Mouse (Mus musculus) midbrain, embryonic 16.5 days (tissue): ENCODE measurements around the gene Bscl2. TPM values are rescaled to one million over a fixed set of nuclear protein-coding genes. Genes with fewer than 3 reads are reported as not detected.

Experiments
- ATAC-seq: fragments of 200-750 bp; cut with Nextera tagmentation; 2 replicates; pipeline ENCODE4 v1.8.0; 2017; ENCODE audit warnings: moderate TSS enrichment
- H3K27ac ChIP-seq: fragments of 300-500 bp; sonication (generic); 2 replicates; pipeline ENCODE4 v1.5.1; 2014; ENCODE audit warnings: mild to moderate bottlenecking, low read length, mixed read lengths
- H3K27me3 ChIP-seq: fragments of 300-500 bp; sonication (generic); 2 replicates; pipeline ENCODE4 v1.6.1; 2014; ENCODE audit warnings: low read depth, low read length, mixed read lengths; ENCODE audit not compliant: control insufficient read depth, insufficient read depth
- H3K36me3 ChIP-seq: fragments of 300-500 bp; sonication (generic); 2 replicates; pipeline ENCODE4 v1.6.1; 2014; ENCODE audit warnings: mild to moderate bottlenecking, low read length, moderate library complexity, mixed read lengths; ENCODE audit not compliant: control insufficient read depth, insufficient read depth
- H3K4me1 ChIP-seq: fragments of 300-500 bp; sonication (generic); 2 replicates; pipeline ENCODE4 v1.6.1; 2014; ENCODE audit warnings: mild to moderate bottlenecking, low read length, mixed read lengths; ENCODE audit not compliant: control insufficient read depth, insufficient read depth
- H3K4me2 ChIP-seq: fragments of 300-500 bp; sonication (generic); 2 replicates; pipeline ENCODE4 v1.6.1; 2014; ENCODE audit warnings: mild to moderate bottlenecking, low read length, mixed read lengths
- H3K4me3 ChIP-seq: fragments of 300-500 bp; sonication (generic); 2 replicates; pipeline ENCODE4 v1.5.1; 2014; ENCODE audit warnings: low read depth, mild to moderate bottlenecking, low read length, moderate library complexity, mixed read lengths
- H3K9ac ChIP-seq: fragments of 300-500 bp; sonication (generic); 2 replicates; pipeline ENCODE4 v1.6.1; 2014; ENCODE audit warnings: low read depth, low read length, mixed read lengths
- H3K9me3 ChIP-seq: fragments of 300-500 bp; sonication (generic); replicated peaks from 2 replicates; pipeline ENCODE4 v1.6.1; 2014; ENCODE audit warnings: mild to moderate bottlenecking, low read length, mixed read lengths; ENCODE audit not compliant: control insufficient read depth, poor library complexity, severe bottlenecking
- WGBS: fragments of 180-500 bp; shearing (Covaris S2); extraction: QIAGEN DNeasy Blood & Tissue Kit; methylation state at CpG from one replicate; pipeline ENCODE4 v1.1.7; 2014; 5-methylcytosine and 5-hydroxymethylcytosine counted together
- polyA plus RNA-seq: library from polyadenylated mRNA; unstranded; fragments of >200 nt; fragmentation: Nextera tagmentation; extraction: Ambion mirVana; gene quantifications from 2 replicates; pipeline ENCODE4 v1.2.1, GENCODE M21; 2015

Bscl2 gene
- polyA plus RNA-seq, result 101 and 105 TPM in 2 replicates

DNA sequence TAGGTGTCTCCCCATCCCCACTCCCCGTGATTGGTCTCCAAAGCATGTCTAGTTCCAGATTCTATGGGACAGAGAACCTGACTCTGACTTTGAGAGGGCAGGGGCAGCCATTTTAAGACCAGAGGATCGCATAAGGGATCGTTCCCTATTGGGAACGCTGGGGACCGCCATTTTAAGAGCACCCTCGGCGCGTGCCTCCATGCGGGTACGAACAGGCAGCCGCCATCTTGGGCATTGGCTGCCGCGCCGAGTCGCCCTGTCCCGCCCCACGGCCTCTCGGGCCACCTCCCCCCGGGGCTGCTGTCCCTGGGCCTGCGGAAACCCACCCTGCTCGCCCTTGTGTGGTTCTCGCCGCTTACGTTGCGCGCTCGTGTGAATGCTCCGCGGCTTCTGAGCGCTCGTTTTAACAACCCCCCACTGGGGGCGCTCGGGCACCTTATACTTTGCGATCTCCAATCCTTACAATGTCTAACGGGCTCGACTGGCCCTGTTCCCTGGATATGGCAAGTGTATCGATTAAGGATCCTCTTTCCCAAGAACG lies at the start of gene Bscl2:
Gene Bscl2, plus strand, starts transcription at position 217 of the 541 bp plus-strand sequence.
- no peaks in the 10 kb centered on the region for H3K9me3 ChIP-seq
- peaks cover 18% of the 10 kb centered on the region for H3K36me3 ChIP-seq
- peak within 1 kb of the TSS; percentile 95 for H3K27ac ChIP-seq
- peaks cover 11% of the 10 kb centered on the region for H3K4me1 ChIP-seq
- peak within 1 kb of the TSS; percentile 87 for H3K4me2 ChIP-seq
- H3K27me3 ChIP-seq, result no peaks in the 10 kb centered on the region
- H3K9ac ChIP-seq, result peak within 1 kb of the TSS; percentile 92
- WGBS, result under 1% methylated on average over 35 of the region's 38 CpGs
- H3K4me3 ChIP-seq, result peak within 1 kb of the TSS; percentile 67
- ATAC-seq, result peak; percentile 52

DNA sequence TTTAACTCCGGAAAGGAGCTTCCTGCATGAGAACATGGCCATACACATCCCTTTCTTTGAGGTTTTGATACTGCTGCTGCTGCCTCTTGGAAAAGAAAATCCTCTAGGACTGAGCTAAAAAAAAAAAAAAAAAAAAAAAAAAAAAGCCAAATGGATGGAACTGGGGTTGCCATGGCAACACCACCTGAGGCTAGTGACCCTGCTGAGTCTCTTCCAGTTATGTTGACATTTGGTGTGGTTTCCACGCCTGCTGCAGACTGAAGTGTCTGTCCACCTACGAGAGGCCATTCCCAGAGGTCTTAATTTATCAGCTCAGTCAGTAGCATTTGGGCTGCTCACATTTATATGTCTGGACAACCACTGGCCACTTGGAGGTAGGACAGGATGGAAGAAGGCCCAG lies 48.7 kb upstream of the Bscl2 start:
- Histone ChIP-seq H3K27ac (peak overlapping the region; percentile 39), H3K4me1 (peaks cover 16% of the 10 kb centered on the region), H3K9me3 (no peaks in the 10 kb centered on the region), H3K9ac (0 out of 2 replicates have a peak overlapping the region, but pooled peaks have one; percentile 10), H3K36me3 (peaks cover 10% of the 10 kb centered on the region), H3K27me3 (no peaks in the 10 kb centered on the region), H3K4me3 (no peak overlapping the region), H3K4me2 (no peak overlapping the region)
- 12% methylated on average over 3 of the region's 3 CpGs for WGBS
- no peak for ATAC-seq

DNA sequence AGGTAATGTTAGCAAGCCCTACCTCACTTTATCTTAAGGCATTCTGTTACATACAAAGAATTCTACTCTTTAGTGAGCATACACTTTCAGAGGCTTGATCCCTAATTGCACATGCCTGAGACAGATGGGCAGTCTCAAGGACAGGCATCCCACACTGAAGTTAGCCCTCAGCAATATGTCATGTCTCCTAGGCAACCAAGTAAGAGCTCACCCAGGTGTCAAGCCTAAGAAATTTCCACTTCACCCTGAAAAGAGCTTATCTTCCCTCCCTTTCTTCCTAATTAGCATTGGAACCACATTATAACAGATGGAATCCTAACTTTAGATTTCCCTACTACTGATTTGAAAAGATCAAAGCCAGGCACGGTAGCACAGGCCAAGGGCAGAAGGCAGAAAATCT lies 48.1 kb upstream of the Bscl2 start:
- Histone ChIP-seq H3K4me3 (no peak overlapping the region), H3K9me3 (no peaks in the 10 kb centered on the region), H3K27ac (peak overlapping the region; percentile 39; the same call in 1 of the 2 replicates), H3K4me2 (no peak overlapping the region), H3K9ac (no peak overlapping the region), H3K36me3 (peaks cover 16% of the 10 kb centered on the region), H3K4me1 (peaks cover 16% of the 10 kb centered on the region), H3K27me3 (no peaks in the 10 kb centered on the region)
- WGBS, result 24% methylated on average over 1 of the region's 1 CpGs
- ATAC-seq, result no peak

DNA sequence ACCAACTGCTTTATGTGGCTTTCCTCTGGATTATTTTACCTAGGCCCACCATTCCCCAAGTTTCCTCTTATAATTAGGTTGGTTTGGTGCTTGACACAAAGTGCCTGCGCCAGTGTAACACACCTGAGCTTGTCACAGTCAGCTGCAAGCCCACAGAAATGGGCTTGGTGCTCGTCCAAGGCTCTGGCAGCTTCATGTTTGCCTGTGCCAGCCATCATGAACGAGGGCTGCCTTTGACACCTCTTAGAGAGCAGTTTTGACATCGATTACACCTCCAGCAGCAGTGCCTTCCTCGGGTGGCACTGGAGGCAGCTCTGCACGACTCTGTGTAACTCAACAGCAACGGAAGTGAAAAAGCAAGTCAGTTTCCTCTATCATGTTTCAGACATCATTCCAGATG lies 47.1 kb upstream of the Bscl2 start:
- ATAC-seq, result no peak
- Histone ChIP-seq H3K36me3 (peaks cover 24% of the 10 kb centered on the region), H3K4me2 (no peak overlapping the region), H3K4me3 (no peak overlapping the region), H3K27me3 (no peaks in the 10 kb centered on the region), H3K4me1 (peaks cover 14% of the 10 kb centered on the region), H3K9ac (no peak overlapping the region), H3K27ac (no peak overlapping the region), H3K9me3 (no peaks in the 10 kb centered on the region)
- 87% methylated on average over 7 of the region's 7 CpGs for WGBS

DNA sequence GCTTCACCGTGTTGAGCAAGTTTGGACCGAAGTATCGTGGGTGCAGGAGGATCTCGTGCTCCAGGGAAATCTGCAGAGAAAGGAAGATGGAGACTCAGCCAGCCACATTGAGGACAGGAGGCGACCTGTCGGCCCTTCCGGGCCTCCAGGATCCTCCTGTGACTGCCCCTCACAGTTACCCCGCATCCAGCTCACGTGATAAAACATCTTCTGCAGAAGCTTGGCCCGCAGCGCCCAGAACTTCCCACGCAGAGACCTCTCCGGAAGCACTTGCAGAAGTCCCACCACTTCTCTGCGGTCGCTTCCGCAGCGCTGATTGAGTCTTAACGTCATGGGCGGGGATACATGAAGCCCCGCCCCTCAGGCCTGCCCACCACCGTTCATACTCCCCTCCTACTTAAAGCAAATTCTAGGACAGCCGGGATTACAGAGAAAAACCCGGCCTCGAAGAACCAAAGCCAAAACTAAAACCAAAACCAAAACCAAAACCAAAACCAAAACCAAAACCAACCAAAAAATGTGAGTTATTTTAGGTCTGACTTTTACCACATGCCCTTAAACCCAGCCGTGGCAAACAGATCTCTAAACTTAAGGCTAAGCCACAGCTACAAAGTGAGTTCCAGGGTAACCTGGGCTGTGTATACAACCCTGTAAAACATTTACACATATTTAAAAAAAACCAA lies 38.9 kb upstream of the Bscl2 start, which contains the start of gene Polr2g:
Gene Polr2g, minus strand, starts transcription at position 314 of the 683 bp plus-strand sequence.
- peaks cover 16% of the 10 kb centered on the region for H3K36me3 ChIP-seq
- peak within 1 kb of the TSS; percentile 68 for H3K4me3 ChIP-seq
- H3K4me1 ChIP-seq, result peaks cover 25% of the 10 kb centered on the region
- peak within 1 kb of the TSS; percentile 60 for H3K27ac ChIP-seq
- H3K27me3 ChIP-seq, result no peaks in the 10 kb centered on the region
- no peaks in the 10 kb centered on the region for H3K9me3 ChIP-seq
- H3K9ac ChIP-seq, result peak within 1 kb of the TSS; percentile 72
- peak; percentile 75 for ATAC-seq
- WGBS, result 2% methylated on average over 25 of the region's 25 CpGs
- peak within 1 kb of the TSS; percentile 93 for H3K4me2 ChIP-seq

DNA sequence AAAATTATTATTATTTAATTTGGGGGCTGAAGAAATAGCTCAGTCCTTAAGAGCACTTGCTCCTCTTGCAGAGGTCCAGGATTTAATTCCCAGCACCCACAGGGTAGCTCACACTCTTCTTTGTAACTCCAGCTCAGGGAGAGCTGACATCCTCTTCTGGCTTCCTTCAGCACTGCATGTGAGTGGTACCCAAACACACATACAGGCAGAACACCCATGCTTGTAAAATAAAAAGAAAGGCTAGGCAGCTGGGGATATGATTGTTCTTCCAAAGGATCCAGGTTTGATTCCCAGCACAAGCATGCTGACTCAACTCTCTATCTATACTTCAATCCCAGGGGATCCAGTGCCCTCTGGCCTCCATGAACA lies 38.3 kb upstream of the Bscl2 start:
- no peak overlapping the region for H3K27ac ChIP-seq
- no peak overlapping the region for H3K4me3 ChIP-seq
- no peak overlapping the region for H3K9ac ChIP-seq
- H3K36me3 ChIP-seq, result peaks cover 11% of the 10 kb centered on the region
- H3K9me3 ChIP-seq, result no peaks in the 10 kb centered on the region
- no peak for ATAC-seq
- H3K27me3 ChIP-seq, result no peaks in the 10 kb centered on the region
- H3K4me1 ChIP-seq, result peaks cover 26% of the 10 kb centered on the region
- H3K4me2 ChIP-seq, result peak overlapping the region; percentile 93

DNA sequence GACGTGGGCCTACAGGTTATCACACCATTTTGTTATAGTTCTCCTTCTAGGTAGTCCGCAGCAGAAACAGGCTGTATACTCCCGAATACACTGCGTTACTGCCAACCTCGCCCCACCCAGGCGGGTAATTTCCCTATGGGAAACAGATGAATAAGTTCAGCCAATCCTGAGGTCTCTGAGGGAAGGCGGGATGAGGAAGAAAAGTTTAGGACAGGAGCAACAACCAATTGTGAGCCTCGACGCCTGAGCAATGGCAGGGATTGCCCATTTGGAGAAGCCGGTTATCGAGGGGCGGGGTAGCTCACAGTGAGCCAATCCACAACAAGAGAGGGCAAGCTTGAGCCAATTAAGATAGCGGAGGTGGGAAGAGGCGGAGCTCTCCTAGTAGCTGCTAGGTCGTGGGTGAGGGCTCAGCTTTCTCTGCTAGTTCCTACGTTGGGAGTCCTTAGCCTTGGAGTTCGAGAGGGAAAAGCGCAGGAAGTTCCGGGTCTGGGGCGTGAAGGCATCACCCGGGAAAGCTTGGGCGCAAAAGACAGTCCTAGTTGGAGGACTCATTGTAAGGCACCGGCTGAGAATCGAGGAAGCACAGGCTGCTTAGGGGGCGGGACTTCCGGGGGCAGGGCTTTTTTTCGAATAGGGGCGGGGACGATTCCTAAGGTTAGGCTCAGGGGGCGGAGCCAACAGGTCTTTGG lies 35.0 kb upstream of the Bscl2 start, which contains the start of gene Zbtb3:
Gene Zbtb3, plus strand, starts transcription at position 426 of the 692 bp plus-strand sequence.
- H3K27ac ChIP-seq, result peak within 1 kb of the TSS; percentile 95
- peak within 1 kb of the TSS; percentile 67 for H3K4me2 ChIP-seq
- peak within 1 kb of the TSS; percentile 70 for H3K4me3 ChIP-seq
- H3K9ac ChIP-seq, result peak within 1 kb of the TSS; percentile 74
- WGBS, result under 1% methylated on average over 30 of the region's 30 CpGs
- H3K9me3 ChIP-seq, result no peaks in the 10 kb centered on the region
- H3K36me3 ChIP-seq, result peaks cover 7% of the 10 kb centered on the region
- H3K4me1 ChIP-seq, result peaks cover 21% of the 10 kb centered on the region
- no peaks in the 10 kb centered on the region for H3K27me3 ChIP-seq
- ATAC-seq, result peak; percentile 98

DNA sequence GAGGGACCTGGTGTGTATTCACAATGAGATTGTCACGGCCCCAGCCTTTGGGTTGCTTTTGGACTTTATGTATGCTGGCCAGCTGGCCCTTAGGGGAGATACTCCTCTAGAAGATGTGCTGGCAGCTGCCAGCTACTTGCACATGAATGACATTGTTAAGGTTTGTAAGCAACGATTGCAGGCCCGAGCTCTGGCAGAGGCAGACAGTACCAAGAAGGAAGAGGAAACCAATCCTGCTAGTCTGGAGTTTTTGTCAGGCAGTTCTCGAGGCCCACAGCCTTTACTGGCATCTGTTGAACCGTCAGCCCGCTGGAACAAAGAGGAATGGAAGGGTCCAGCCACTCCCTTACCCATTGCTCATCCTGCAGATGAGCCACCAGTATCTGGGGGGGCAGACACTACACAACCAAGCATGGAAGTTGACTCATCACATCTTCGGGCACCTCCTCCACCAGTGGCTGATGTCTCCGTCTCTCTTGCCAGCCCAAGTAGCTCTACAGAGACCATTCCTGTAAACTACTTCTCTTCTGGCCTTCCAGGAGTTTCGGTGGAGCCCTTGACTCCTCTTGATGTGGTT lies 34.0 kb upstream of the Bscl2 start:
- Histone ChIP-seq H3K4me1 (peaks cover 14% of the 10 kb centered on the region), H3K27ac (peak overlapping the region; percentile 95), H3K9me3 (no peaks in the 10 kb centered on the region), H3K4me2 (peak overlapping the region; percentile 67), H3K27me3 (no peaks in the 10 kb centered on the region), H3K4me3 (peak overlapping the region; percentile 70), H3K36me3 (peaks cover 7% of the 10 kb centered on the region), H3K9ac (peak overlapping the region; percentile 74; the same call in 1 of the 2 replicates)
- ATAC-seq, result no peak
- WGBS, result 87% methylated on average over 9 of the region's 9 CpGs
